Mouse (Mus musculus): Measurements from ENCODE around the gene Gm10188. TPM values are rescaled to one million over a fixed set of nuclear protein-coding genes. Genes with fewer than 3 reads are reported as not detected.

Gm10188 gene
- total and polyA plus RNA-seq, 2 experiments from 2014 or later = 0.22 TPM; not detected in 1

DNA sequence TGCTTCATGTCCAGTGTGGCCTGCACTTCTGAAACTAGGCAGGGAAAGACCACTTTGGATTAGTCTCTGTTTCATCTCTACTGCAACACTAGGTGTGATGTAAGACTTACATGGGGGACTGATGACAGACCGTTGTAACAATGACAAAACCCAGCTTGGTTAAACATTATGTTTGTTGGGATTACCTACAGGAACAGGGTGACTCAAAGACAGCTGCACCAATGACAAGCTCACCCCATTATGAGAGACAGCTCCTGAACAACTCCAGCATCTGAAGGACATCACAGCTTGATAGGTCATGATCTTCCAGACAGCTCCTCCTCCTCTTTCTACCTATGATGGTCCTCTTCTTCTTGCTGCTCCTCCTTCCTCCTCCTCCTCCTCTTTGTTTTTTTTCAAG lies 30.8 kb upstream of the Gm10188 start:
- no peak for ATAC-seq (ENCODE audit: low FRiP score)
- H3K4me3 ChIP-seq (ENCODE audit: low read depth, low read length) = no peak overlapping the region
- H3K36me3 ChIP-seq (ENCODE audit: insufficient read depth, low read length) = no peaks in the 10 kb centered on the region
- no peaks in the 10 kb centered on the region for H3K4me1 ChIP-seq (ENCODE audit: insufficient read depth, low read length)
- no peak for DNase-seq (ENCODE audit: low spot score)
- H3K9ac ChIP-seq (replicated peaks; ENCODE audit: low read length, poor library complexity, severe bottlenecking) = no peak overlapping the region
- WGBS = 90% methylated on average over 1 of the region's 1 CpGs
- no peaks in the 10 kb centered on the region for H3K27me3 ChIP-seq (ENCODE audit: insufficient read depth, low read length)
- no peaks in the 10 kb centered on the region for H3K9me3 ChIP-seq (ENCODE audit: low read length)
- no peak for TF ChIP-seq CTCF (IDR thresholded peaks at IDR 0.05)
- no peak overlapping the region for H3K27ac ChIP-seq (ENCODE audit: low read depth, low read length)
- no peak overlapping the region for H3K4me2 ChIP-seq (ENCODE audit: low read depth, low read length, poor library complexity, severe bottlenecking)

GRCm38 (mm10) chr1:132254467-132254866 lies 24.9 kb upstream of the Gm10188 start:
- 87% methylated on average over 6 of the region's 6 CpGs for WGBS

GRCm38 (mm10) chr1:132246641-132247040 lies 17.1 kb upstream of the Gm10188 start:
- no peaks in the 10 kb centered on the region for H3K9me3 ChIP-seq (ENCODE audit: low read length)
- WGBS = 87% methylated on average over 4 of the region's 4 CpGs
- H3K4me1 ChIP-seq (ENCODE audit: insufficient read depth, low read length) = no peaks in the 10 kb centered on the region
- H3K4me2 ChIP-seq (ENCODE audit: low read depth, low read length, poor library complexity, severe bottlenecking) = no peak overlapping the region
- no peak overlapping the region for H3K27ac ChIP-seq (ENCODE audit: low read depth, low read length)
- no peak overlapping the region for H3K4me3 ChIP-seq (ENCODE audit: low read depth, low read length)
- no peak overlapping the region for H3K9ac ChIP-seq (replicated peaks; ENCODE audit: low read length, poor library complexity, severe bottlenecking)
- DNase-seq (ENCODE audit: low spot score) (no peak), ATAC-seq (ENCODE audit: low FRiP score) (no peak)
- H3K36me3 ChIP-seq (ENCODE audit: insufficient read depth, low read length) = no peaks in the 10 kb centered on the region
- no peaks in the 10 kb centered on the region for H3K27me3 ChIP-seq (ENCODE audit: insufficient read depth, low read length)
- TF ChIP-seq CTCF (IDR thresholded peaks at IDR 0.05) = no peak

More at GRCm38 (mm10) chr1:132254467-132254866, 24.9 kb upstream of the Gm10188 start:
- TF ChIP-seq CTCF (IDR thresholded peaks at IDR 0.05) = 0 out of 2 replicates have a peak, but pooled peaks have one; percentile 9
- no peaks in the 10 kb centered on the region for H3K4me1 ChIP-seq (ENCODE audit: insufficient read depth, low read length)
- H3K4me3 ChIP-seq (ENCODE audit: low read depth, low read length) = no peak overlapping the region
- H3K27ac ChIP-seq (ENCODE audit: low read depth, low read length) = no peak overlapping the region
- no peak overlapping the region for H3K9ac ChIP-seq (replicated peaks; ENCODE audit: low read length, poor library complexity, severe bottlenecking)
- ATAC-seq (ENCODE audit: low FRiP score) (no peak), DNase-seq (ENCODE audit: low spot score) (no peak)
- H3K4me2 ChIP-seq (ENCODE audit: low read depth, low read length, poor library complexity, severe bottlenecking) = no peak overlapping the region
- no peaks in the 10 kb centered on the region for H3K9me3 ChIP-seq (ENCODE audit: low read length)
- no peaks in the 10 kb centered on the region for H3K27me3 ChIP-seq (ENCODE audit: insufficient read depth, low read length)
- H3K36me3 ChIP-seq (ENCODE audit: insufficient read depth, low read length) = no peaks in the 10 kb centered on the region

DNA sequence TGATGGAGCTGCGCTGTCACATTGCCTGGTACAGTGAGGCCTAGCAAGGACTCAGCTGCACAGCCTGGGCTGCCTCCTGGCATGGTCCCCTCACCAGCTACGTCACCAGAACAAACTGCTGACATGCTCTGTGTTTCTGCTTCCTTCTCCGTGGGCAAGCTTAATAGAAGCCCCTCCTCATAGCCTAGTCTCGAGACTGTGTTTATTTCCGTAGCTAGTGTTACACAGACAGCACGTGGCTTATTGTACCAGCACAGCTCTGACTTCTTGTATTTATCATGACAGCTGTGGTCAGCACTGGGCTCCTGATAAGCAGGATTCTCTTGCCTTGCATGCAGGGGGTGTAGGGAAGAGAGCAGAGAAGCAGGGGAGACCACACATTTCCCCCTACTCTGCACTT lies 16.6 kb upstream of the Gm10188 start:
- no peak overlapping the region for H3K4me2 ChIP-seq (ENCODE audit: low read depth, low read length, poor library complexity, severe bottlenecking)
- H3K4me3 ChIP-seq (ENCODE audit: low read depth, low read length) = no peak overlapping the region
- H3K4me1 ChIP-seq (ENCODE audit: insufficient read depth, low read length) = no peaks in the 10 kb centered on the region
- no peak for DNase-seq (ENCODE audit: low spot score)
- H3K9ac ChIP-seq (replicated peaks; ENCODE audit: low read length, poor library complexity, severe bottlenecking) = no peak overlapping the region
- 64% methylated on average over 6 of the region's 6 CpGs for WGBS
- H3K27ac ChIP-seq (ENCODE audit: low read depth, low read length) = no peak overlapping the region
- H3K9me3 ChIP-seq (ENCODE audit: low read length) = no peaks in the 10 kb centered on the region
- ATAC-seq (ENCODE audit: low FRiP score) = no peak
- H3K36me3 ChIP-seq (ENCODE audit: insufficient read depth, low read length) = no peaks in the 10 kb centered on the region
- H3K27me3 ChIP-seq (ENCODE audit: insufficient read depth, low read length) = no peaks in the 10 kb centered on the region
- no peak for TF ChIP-seq CTCF (IDR thresholded peaks at IDR 0.05)

DNA sequence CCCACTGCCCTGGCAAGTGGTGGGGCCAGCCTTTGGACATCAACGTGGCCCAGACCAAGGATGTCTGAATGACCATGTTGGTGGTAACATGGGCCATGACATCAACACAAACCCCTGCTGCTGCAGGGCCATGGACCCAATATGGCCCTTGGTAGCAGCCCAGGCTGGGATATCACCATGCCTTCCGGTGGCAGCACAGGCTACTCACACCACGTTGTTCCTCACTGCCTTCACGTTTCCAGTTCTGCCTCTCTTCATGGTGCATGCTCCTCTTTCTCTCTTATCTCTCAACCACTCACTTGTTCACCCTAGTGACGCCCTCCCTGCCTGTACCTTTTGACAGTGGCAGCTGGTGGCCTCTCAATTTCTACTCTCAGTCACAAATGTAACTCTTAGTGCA lies 15.4 kb upstream of the Gm10188 start:
- Histone ChIP-seq H3K4me1 (ENCODE audit: insufficient read depth, low read length) (no peaks in the 10 kb centered on the region), H3K9me3 (ENCODE audit: low read length) (no peaks in the 10 kb centered on the region), H3K4me2 (ENCODE audit: low read depth, low read length, poor library complexity, severe bottlenecking) (no peak overlapping the region), H3K27ac (ENCODE audit: low read depth, low read length) (no peak overlapping the region), H3K36me3 (ENCODE audit: insufficient read depth, low read length) (no peaks in the 10 kb centered on the region), H3K4me3 (ENCODE audit: low read depth, low read length) (no peak overlapping the region), H3K9ac (replicated peaks; ENCODE audit: low read length, poor library complexity, severe bottlenecking) (no peak overlapping the region), H3K27me3 (ENCODE audit: insufficient read depth, low read length) (no peaks in the 10 kb centered on the region)
- TF ChIP-seq CTCF (IDR thresholded peaks at IDR 0.05) = no peak
- WGBS = 70% methylated on average over 5 of the region's 5 CpGs
- no peak for DNase-seq (ENCODE audit: low spot score)
- no peak for ATAC-seq (ENCODE audit: low FRiP score)

GRCm38 (mm10) chr1:132237585-132238159 lies 8.1 kb upstream of the Gm10188 start:
- 24% methylated on average over 6 of the region's 6 CpGs for WGBS
- peak; percentile 96 for TF ChIP-seq CTCF (IDR thresholded peaks at IDR 0.05)

More at GRCm38 (mm10) chr1:132237585-132238159, 8.1 kb upstream of the Gm10188 start:
- no peaks in the 10 kb centered on the region for H3K4me1 ChIP-seq (ENCODE audit: insufficient read depth, low read length)
- H3K4me3 ChIP-seq (ENCODE audit: low read depth, low read length) = no peak overlapping the region
- no peak overlapping the region for H3K27ac ChIP-seq (ENCODE audit: low read depth, low read length)
- no peaks in the 10 kb centered on the region for H3K36me3 ChIP-seq (ENCODE audit: insufficient read depth, low read length)
- no peaks in the 10 kb centered on the region for H3K9me3 ChIP-seq (ENCODE audit: low read length)
- ATAC-seq (ENCODE audit: low FRiP score) (no peak), DNase-seq (ENCODE audit: low spot score) (peak; percentile 67)
- H3K4me2 ChIP-seq (ENCODE audit: low read depth, low read length, poor library complexity, severe bottlenecking) = no peak overlapping the region
- H3K9ac ChIP-seq (replicated peaks; ENCODE audit: low read length, poor library complexity, severe bottlenecking) = no peak overlapping the region
- no peaks in the 10 kb centered on the region for H3K27me3 ChIP-seq (ENCODE audit: insufficient read depth, low read length)
